Mouse (Mus musculus) gonadal fat pad, adult 2 months (tissue): ENCODE measurements at regions not wholly inside any gene's neighbourhood (a gene's known extent, or its start where the extent isn't known, plus 50 kb on each side); places are given as distances from the start of the nearest gene placed in this dataset.

Source experiments
- DNase-seq: peaks from one replicate; pipeline ENCODE4 v3.0.0-alpha.2; 2012; ENCODE audit warnings: low read depth

GRCm38 (mm10) chr17:83964454-83965211 lies 116.9 kb upstream of the Haao start:
- DNase-seq, result no peak

- no peak for DNase-seq
Measured at GRCm38 (mm10) chr17:83963561-83963960, 115.8 kb upstream of the Haao start.

- no peak for DNase-seq
Measured at GRCm38 (mm10) chr17:83962841-83963240, 115.1 kb upstream of the Haao start.

GRCm38 (mm10) chr17:83962126-83962525 lies 114.4 kb upstream of the Haao start:
- no peak for DNase-seq

GRCm38 (mm10) chr17:83960821-83961220 lies 113.1 kb upstream of the Haao start:
- no peak for DNase-seq

- no peak for DNase-seq
Measured at GRCm38 (mm10) chr17:83960158-83960557, 112.4 kb upstream of the Haao start.

- no peak for DNase-seq
Measured at GRCm38 (mm10) chr17:83959159-83959848, 111.5 kb upstream of the Haao start.

- no peak for DNase-seq
Measured at GRCm38 (mm10) chr17:83958706-83959105, 110.9 kb upstream of the Haao start.

GRCm38 (mm10) chr17:83957661-83958540 lies 110.1 kb upstream of the Haao start:
- DNase-seq, result no peak

GRCm38 (mm10) chr17:83956821-83957565 lies 109.2 kb upstream of the Haao start:
- no peak for DNase-seq

GRCm38 (mm10) chr17:83955978-83956377 lies 108.2 kb upstream of the Haao start:
- peak; percentile 76 for DNase-seq

GRCm38 (mm10) chr17:83955058-83955697 lies 107.4 kb upstream of the Haao start:
- DNase-seq, result no peak

GRCm38 (mm10) chr17:83954291-83955057 lies 106.7 kb upstream of the Haao start:
- no peak for DNase-seq

GRCm38 (mm10) chr17:83953656-83954055 lies 105.9 kb upstream of the Haao start:
- no peak for DNase-seq

- DNase-seq, result no peak
Measured at GRCm38 (mm10) chr17:83946718-83947117, 99.0 kb upstream of the Haao start.

GRCm38 (mm10) chr17:83939344-83939743 lies 91.6 kb upstream of the Haao start:
- DNase-seq, result no peak

- no peak for DNase-seq
Measured at GRCm38 (mm10) chr17:83938671-83939244, 91.0 kb upstream of the Haao start.

GRCm38 (mm10) chr17:83937576-83937975 lies 89.8 kb upstream of the Haao start:
- DNase-seq, result no peak

GRCm38 (mm10) chr17:83936677-83937076 lies 88.9 kb upstream of the Haao start:
- DNase-seq, result no peak

GRCm38 (mm10) chr17:83935969-83936368 lies 88.2 kb upstream of the Haao start:
- DNase-seq, result no peak
